Mouse (Mus musculus): Measurements from ENCODE around the gene Mrrf.

The Mrrf gene

GRCm38 (mm10) chr2:36136300-36136941, at the start of gene Mrrf, which contains the start of gene Rbm18:
Gene Mrrf (plus strand): TSS chr2:36136389.
Gene Rbm18 (minus strand): TSS chr2:36136773.
- DNase-seq (ENCODE audit: low read depth, low spot score): peak; percentile 93

- DNase-seq (ENCODE audit: low read depth, low spot score): no peak
These were observed 47.0 kb upstream of the Mrrf start for GRCm38 (mm10) chr2:36089190-36089589.

DNA sequence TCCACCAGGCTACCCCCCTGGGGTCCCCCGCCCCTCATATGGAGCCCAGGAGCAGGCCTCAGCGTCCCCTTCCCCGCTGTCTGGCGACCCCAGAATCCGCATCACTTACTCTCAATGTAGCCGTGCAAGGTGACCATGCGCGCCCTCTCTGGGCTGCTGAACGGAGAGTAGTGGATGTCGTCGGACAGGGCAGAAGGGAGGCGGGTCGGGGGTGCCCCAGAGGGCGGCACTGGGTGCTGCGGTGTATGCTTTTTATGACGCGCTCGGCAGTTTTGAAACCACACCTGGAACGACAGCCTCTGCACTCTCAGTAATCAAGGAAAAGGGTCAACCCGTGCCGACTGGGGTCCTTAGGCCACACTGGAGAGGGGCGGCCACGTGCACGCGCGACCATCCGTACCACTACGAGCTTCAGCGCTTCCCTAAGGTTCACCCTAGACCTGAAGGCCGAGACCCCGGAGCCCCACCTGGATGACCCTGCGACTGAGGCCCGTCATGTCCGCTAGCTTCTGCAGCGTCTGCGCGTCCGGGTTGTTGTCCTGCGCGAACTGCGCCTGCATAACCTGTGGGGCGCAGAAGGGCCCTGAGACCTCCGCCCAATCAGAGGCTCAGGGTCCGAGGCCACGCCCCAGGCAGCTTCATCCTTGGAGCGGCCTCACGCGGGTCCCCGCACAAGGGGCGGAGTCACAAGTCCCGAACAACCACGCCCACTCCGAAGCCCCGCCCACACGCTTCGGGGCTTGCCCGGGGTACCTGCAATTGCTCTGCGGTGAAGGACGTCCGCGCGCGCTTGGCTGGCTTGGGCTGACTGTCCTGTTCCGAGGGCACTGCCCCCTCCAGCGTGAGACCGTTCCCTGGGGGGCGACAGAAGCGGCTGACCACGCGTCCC, 45.1 kb upstream of the Mrrf start:
- peak; percentile 46 for DNase-seq (ENCODE audit: low read depth, low spot score)

- no peak for DNase-seq (ENCODE audit: low read depth, low spot score)
These were observed 43.4 kb upstream of the Mrrf start for GRCm38 (mm10) chr2:36092748-36093147.

- no peak for DNase-seq (ENCODE audit: low read depth, low spot score)
These were observed 42.9 kb upstream of the Mrrf start for GRCm38 (mm10) chr2:36093301-36093700.

GRCm38 (mm10) chr2:36093914-36094475, 42.2 kb upstream of the Mrrf start:
- DNase-seq (ENCODE audit: low read depth, low spot score): no peak

GRCm38 (mm10) chr2:36097129-36097815, 38.9 kb upstream of the Mrrf start:
- DNase-seq (ENCODE audit: low read depth, low spot score): no peak

DNA sequence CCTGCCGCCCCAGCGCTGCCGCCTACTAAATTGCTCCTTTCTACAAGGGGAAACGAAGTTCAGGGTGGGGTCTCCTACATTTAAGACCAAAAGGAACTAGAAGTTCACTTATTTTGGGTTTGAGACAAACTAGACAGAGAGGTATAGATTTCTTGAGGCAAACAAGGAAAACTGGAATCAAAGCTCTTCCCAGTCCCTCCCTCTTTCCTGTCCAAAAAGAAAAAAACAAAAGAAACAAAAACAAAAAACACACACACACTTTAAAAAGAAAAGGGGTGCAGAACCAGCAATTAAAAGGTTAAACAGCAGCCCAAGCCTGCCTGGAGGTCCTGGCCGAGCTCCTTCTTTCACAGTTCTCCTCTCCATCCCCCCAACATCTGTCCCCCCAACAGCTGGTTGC, 38.2 kb upstream of the Mrrf start:
- DNase-seq (ENCODE audit: low read depth, low spot score): no peak

GRCm38 (mm10) chr2:36099739-36100138, 36.5 kb upstream of the Mrrf start:
- DNase-seq (ENCODE audit: low read depth, low spot score): no peak

- no peak for DNase-seq (ENCODE audit: low read depth, low spot score)
These were observed 34.2 kb upstream of the Mrrf start for GRCm38 (mm10) chr2:36101866-36102558.

DNA sequence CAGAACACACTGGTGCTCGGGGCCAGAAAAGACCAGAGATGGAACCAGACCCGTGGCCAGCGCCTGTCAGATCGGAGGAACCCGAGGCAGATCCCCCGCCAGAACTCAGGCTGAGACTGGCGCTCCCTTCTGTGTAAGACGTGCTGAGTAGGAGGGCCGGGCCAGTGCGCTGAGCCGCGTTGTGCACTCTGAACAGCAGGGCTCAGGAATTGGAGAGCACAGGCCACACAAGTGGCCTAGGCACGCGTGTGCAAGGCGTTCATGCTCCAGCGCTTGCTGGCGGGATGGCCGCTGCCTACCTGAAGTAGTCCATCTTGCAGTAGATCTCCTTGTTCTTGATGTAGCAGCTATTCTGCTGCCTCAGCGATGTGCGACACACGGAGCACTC, 33.6 kb upstream of the Mrrf start:
- no peak for DNase-seq (ENCODE audit: low read depth, low spot score)

DNA sequence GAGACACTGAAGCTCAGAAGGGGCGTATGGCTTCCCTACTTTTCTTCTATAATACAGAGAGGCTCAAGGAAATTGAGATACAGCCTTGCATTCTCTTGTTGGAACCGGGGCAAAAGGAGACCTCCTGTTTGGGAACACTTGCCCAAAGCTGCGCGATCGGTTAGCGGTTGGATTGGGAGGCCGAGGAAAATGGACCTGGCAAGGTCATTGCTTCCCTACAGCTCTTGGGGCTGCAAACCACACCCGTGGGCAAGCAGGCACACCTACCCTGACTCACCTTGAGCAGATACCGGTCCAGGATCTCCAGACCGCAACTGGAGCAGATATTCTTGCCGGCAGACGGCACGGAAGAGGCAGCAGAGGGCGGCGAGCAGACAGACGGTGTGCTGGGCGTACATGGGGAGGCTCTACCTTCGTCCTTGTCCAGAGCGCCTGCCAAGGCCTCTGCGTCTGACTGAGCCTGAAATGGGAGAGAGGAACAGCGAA, 33.1 kb upstream of the Mrrf start:
- DNase-seq (ENCODE audit: low read depth, low spot score): no peak

GRCm38 (mm10) chr2:36103555-36104367, 32.4 kb upstream of the Mrrf start:
- no peak for DNase-seq (ENCODE audit: low read depth, low spot score)

DNA sequence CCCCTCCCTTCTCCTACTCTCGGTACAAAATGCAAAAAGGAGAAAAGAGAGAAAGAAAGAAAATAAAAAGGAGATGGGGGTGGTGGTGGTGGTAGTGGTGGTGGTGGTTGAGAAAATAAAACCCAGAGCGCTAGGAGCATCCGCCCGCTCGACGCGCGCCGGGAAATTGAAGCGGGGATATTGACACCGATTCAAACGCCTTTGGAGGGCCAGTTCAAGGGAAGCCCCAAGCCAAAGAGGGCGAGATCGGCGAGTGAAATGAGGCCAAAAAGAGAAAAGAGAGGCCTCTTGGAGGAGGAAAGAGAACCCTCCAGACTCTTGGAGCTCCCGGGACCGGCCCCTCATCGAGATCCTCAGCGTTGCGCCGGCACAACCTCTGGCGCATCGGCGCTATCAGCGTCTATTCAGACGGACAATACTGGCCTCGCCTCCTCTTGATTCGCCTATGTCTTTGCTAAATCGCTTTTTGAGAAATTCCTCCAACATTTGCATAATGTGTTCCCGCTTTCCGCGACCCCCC, 31.7 kb upstream of the Mrrf start:
- DNase-seq (ENCODE audit: low read depth, low spot score): no peak

DNA sequence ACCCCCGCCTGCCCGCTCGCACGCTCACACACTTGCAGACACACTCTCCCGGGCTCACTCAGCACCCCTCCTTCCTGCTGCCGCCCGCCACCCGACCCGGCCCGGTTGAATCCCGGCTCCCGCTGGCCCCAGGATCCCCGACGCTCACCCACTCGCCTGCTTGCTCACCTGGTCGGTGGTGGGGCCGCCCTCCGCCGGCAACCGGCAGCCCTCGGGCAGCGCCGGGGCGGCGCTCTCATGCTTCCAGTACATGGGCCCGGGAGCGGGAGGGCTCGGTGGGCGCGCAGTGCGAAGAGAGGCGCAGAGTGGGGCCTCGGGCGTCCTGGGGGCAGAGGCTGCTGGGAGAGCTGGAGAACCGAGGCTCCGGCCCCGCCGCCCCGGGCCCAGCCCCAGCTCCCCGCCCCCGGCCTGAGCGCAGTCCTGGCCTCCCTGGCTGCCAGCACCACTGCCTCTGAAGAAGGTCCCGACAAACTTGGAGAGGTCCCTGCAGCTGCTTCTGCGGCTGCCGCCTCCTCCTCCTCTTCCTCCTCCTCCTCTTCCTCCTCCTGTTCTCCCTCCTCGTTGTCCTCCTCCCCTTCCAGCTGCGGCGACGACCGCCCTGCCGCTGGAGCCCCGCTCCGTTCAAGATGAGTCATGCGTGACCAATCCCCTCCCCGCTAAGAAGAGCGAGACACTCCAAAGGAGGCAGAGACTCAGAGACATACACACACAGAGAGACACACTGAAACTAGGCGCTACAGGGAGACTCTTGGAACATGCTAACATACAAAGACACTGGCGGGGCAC, 31.0 kb upstream of the Mrrf start, which contains the start of gene Lhx6:
Lhx6 (minus strand) TSS at position 453 of the 786 bp plus-strand sequence.
- no peak for DNase-seq (ENCODE audit: low read depth, low spot score)

DNA sequence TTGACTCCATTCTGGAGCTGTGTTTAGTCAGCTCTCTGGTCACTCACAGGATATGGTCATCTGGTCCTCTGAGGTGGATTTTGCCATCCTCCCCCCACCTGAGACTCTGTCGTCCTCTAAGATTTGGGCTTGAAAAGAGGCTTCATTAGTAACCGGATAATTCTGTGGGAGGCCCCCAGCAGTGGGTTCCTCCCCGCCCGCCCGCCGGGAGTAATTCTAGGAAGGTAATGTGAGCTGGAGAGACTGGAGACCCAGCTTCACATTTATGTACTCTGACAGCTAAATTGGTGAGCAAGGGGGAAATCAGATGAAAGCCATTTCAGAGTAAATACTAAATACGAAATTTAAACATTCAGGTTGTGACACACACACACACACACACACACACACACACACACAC, 27.6 kb upstream of the Mrrf start:
- DNase-seq (ENCODE audit: low read depth, low spot score): no peak

- no peak for DNase-seq (ENCODE audit: low read depth, low spot score)
These were observed 23.6 kb upstream of the Mrrf start for GRCm38 (mm10) chr2:36112632-36113031.

- no peak for DNase-seq (ENCODE audit: low read depth, low spot score)
These were observed 9.3 kb upstream of the Mrrf start for GRCm38 (mm10) chr2:36126795-36127429.

DNA sequence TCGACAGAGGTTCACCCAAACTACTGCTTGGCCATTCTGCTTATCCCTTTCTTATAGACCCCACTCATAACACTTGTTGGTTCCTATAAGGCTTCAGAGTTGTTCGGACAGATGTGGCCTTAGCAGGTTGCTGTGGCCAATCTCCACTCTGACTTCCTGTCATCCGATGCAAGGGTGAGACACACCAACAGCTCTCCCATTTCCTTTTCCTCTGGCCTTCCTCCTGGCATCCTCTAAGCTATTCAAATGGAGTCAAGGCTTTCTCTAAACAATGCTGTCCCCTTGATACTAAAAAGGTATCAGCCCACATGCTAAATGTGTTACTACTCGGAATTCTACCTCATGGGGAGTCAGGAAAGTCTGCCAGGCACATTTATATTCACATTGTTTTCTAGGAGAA, 8.2 kb upstream of the Mrrf start:
- DNase-seq (ENCODE audit: low read depth, low spot score): no peak
